Mouse (Mus musculus) megakaryocyte, embryonic 14.5 days (primary cell): ENCODE data around the gene Tlnrd1. TPM values are rescaled to one million over a fixed set of nuclear protein-coding genes. Genes with fewer than 3 reads are reported as not detected.
"Not testable (repeated sequence)": the region's sequence is repeated elsewhere in the genome, so short reads cannot be mapped to it uniquely, and the experiment has no call there.

Experiments used
- H3K27me3 ChIP-seq: replicated peaks from 2 replicates; pipeline ENCODE3; 2012; ENCODE audit warnings: inconsistent platforms
- H3K36me3 ChIP-seq: replicated peaks from 2 replicates; pipeline ENCODE3; 2012; ENCODE audit warnings: low read length, inconsistent platforms, mixed read lengths
- H3K4me1 ChIP-seq: 2 replicates; pipeline ENCODE4 v1.6.1; 2012; ENCODE audit warnings: inconsistent platforms
- H3K4me3 ChIP-seq: replicated peaks from 2 replicates; pipeline ENCODE3; 2012; ENCODE audit warnings: moderate library complexity, mild to moderate bottlenecking, inconsistent platforms
- H3K9me3 ChIP-seq: 2 replicates; pipeline ENCODE4 v1.6.1; 2012; ENCODE audit warnings: inconsistent platforms
- FLI1 ChIP-seq: IDR thresholded peaks from 2 replicates; pipeline ENCODE4 v1.6.1; 2012; ENCODE audit warnings: low read length, inconsistent platforms, mixed read lengths
- GATA1 ChIP-seq: IDR thresholded peaks from 3 replicates; pipeline ENCODE4 v1.6.1; 2012; ENCODE audit warnings: mixed read lengths, low read length, inconsistent platforms, borderline replicate concordance
- polyA plus RNA-seq: library from polyadenylated mRNA; stranded (reverse); fragments of >175 nt; gene quantifications from 2 replicates; pipeline ENCODE4 v1.2.3, GENCODE M21; 2012; ENCODE audit warnings: low replicate concordance; ENCODE audit not compliant: insufficient read depth

The Tlnrd1 gene
- polyA plus RNA-seq, 1 experiment, result 23.5 TPM

DNA sequence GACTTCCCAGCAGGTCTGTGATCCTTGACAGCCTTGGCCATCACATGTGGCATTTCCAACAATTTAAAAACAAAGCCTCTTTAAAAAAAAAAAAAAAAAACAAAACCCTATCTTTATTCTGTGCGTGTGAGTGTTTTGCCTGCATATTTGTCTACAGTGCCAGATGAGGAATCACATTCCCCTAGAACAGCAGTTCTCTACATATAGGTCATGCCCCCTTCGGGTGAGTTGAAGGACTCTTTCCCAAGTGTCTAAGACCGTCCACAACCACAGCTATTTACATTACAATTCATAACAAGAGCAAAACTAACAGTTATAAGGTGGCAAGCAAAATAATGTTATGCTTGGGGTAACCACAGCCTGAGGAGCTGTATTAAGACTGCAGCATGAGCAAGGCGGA, 17.3 kb upstream of the Tlnrd1 start:
- Histone ChIP-seq H3K27me3 (no peaks in the 10 kb centered on the region), H3K9me3 (0 out of 2 replicates have a peak, but pooled peaks cover 5% of the 10 kb centered on the region), H3K4me1 (peaks cover 52% of the 10 kb centered on the region), H3K36me3 (peaks cover 58% of the 10 kb centered on the region), H3K4me3 (no peak overlapping the region)
- TF ChIP-seq FLI1 (no peak), GATA1 (no peak)

- Histone ChIP-seq H3K27me3 (no peaks in the 10 kb centered on the region), H3K9me3 (0 out of 2 replicates have a peak, but pooled peaks cover 3% of the 10 kb centered on the region), H3K36me3 (peaks cover 67% of the 10 kb centered on the region), H3K4me3 (no peak overlapping the region), H3K4me1 (peaks cover 54% of the 10 kb centered on the region)
- TF ChIP-seq FLI1 (no peak), GATA1 (no peak)
Observed at GRCm38 (mm10) chr7:83900519-83900918, 16.4 kb upstream of the Tlnrd1 start.

DNA sequence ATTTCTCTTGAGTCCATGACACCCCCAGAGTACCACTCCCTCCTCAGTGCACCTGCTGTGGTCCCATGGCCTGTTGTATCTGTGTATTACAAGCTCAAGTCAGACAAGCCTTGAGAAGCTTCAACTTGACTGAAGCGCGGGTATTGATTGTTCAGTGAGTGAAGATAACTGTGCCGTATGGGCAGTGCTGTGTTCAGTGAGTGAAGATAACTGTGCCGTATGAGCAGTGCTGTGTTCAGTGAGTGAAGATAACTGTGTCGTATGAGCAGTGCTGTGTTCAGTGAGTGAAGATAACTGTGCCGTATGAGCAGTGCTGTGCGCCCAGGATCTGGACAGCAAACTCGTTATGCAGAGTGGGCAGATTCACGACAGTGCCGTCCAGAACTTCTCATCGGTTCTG, 14.2 kb upstream of the Tlnrd1 start:
- H3K4me3 ChIP-seq, result no peak overlapping the region
- H3K9me3 ChIP-seq, result 0 out of 2 replicates have a peak, but pooled peaks cover 3% of the 10 kb centered on the region
- H3K36me3 ChIP-seq, result peaks cover 79% of the 10 kb centered on the region
- H3K27me3 ChIP-seq, result no peaks in the 10 kb centered on the region
- TF ChIP-seq FLI1 (no peak), GATA1 (no peak)
- H3K4me1 ChIP-seq, result peaks cover 59% of the 10 kb centered on the region

DNA sequence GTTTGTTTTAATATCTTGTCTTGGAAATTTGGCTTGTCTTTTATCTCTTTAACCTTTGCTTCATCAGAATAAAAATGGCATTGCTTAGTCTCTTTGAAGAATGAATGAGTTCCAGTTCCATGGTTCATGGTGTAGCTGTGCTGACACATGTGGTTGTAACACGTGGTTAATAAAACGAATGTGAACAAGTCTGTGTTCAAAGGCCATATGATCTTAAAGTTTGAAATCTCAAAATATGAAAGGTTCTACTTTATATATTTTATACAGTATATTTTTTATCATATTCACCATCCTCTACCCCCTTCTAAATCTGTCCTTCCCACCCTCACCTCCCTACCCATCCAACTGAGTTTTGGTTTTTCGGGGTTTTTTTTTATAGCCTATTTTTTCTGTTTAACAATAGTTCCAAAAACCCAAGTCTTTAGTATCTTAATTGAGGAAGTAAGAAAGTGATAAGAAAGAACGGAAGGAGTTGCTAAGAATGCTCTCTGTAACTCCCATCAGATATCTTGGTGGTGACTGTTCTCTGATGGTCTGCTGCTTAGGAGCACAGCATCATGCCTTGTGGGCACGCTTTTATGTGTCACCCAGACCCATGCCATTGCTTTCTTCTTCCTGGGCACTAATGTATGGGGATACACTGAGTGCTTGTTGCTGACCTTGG, 12.1 kb upstream of the Tlnrd1 start:
- TF ChIP-seq GATA1, result no peak
- no peak for TF ChIP-seq FLI1
- no peaks in the 10 kb centered on the region for H3K9me3 ChIP-seq
- peaks cover 62% of the 10 kb centered on the region for H3K4me1 ChIP-seq
- H3K36me3 ChIP-seq, result peaks cover 65% of the 10 kb centered on the region
- no peaks in the 10 kb centered on the region for H3K27me3 ChIP-seq
- peak overlapping the region; percentile 42 for H3K4me3 ChIP-seq

DNA sequence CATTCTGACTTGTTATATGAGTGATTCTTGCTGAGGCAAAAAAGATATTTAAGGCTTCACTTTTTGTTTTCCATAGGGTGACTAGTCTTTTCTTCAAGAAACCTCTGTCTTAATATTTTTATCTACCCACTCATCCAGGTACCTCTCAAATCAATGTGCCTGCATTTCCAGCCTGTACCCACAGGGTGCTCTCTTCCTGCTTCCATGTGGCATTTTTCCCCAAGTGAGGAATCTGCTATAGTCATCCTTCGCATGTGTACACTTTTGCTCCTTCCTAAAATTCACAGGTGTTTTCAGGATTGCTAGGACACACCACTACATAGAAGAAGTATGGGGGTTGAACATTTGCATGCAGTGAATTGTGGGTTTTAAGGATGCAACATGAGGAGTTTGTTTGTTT, 10.2 kb upstream of the Tlnrd1 start:
- Histone ChIP-seq H3K36me3 (peaks cover 47% of the 10 kb centered on the region), H3K4me1 (peaks cover 65% of the 10 kb centered on the region), H3K4me3 (no peak overlapping the region), H3K27me3 (no peaks in the 10 kb centered on the region), H3K9me3 (no peaks in the 10 kb centered on the region)
- TF ChIP-seq FLI1, result no peak
- TF ChIP-seq GATA1, result no peak

GRCm38 (mm10) chr7:83892333-83892669, 8.2 kb upstream of the Tlnrd1 start:
- no peaks in the 10 kb centered on the region for H3K9me3 ChIP-seq
- TF ChIP-seq FLI1 (no peak), GATA1 (no peak)
- H3K36me3 ChIP-seq, result peaks cover 27% of the 10 kb centered on the region
- peaks cover 58% of the 10 kb centered on the region for H3K4me1 ChIP-seq
- H3K27me3 ChIP-seq, result no peaks in the 10 kb centered on the region
- H3K4me3 ChIP-seq, result peak overlapping the region; percentile 97

GRCm38 (mm10) chr7:83891433-83892332, 7.6 kb upstream of the Tlnrd1 start:
- peak overlapping the region; percentile 97 for H3K4me3 ChIP-seq
- no peaks in the 10 kb centered on the region for H3K27me3 ChIP-seq
- H3K36me3 ChIP-seq, result peaks cover 27% of the 10 kb centered on the region
- TF ChIP-seq GATA1, result no peak
- no peak for TF ChIP-seq FLI1
- no peaks in the 10 kb centered on the region for H3K9me3 ChIP-seq
- H3K4me1 ChIP-seq, result peaks cover 62% of the 10 kb centered on the region

- H3K9me3 ChIP-seq, H3K27me3 ChIP-seq, H3K4me3 ChIP-seq: not testable (repeated sequence)
- Histone ChIP-seq H3K4me1 (peaks cover 62% of the 10 kb centered on the region), H3K36me3 (peaks cover 14% of the 10 kb centered on the region)
Observed at GRCm38 (mm10) chr7:83889946-83890345, 5.8 kb upstream of the Tlnrd1 start.

GRCm38 (mm10) chr7:83889383-83889782, 5.3 kb upstream of the Tlnrd1 start:
- peaks cover 62% of the 10 kb centered on the region for H3K4me1 ChIP-seq
- no peaks in the 10 kb centered on the region for H3K9me3 ChIP-seq
- no peak overlapping the region for H3K4me3 ChIP-seq
- peaks cover 8% of the 10 kb centered on the region for H3K36me3 ChIP-seq
- H3K27me3 ChIP-seq, result no peaks in the 10 kb centered on the region
- TF ChIP-seq GATA1 (no peak), FLI1 (no peak)
